Mouse (Mus musculus) right cerebral cortex, postnatal 36 days (tissue): ENCODE measurements around the gene Rnf150.

Experiments
- DNase-seq, 2 experiments: peaks; one replicate each; pipeline ENCODE4 v3.0.0; 2022; ENCODE audit warnings: low spot score in 2 of 2, mixed read lengths in 1 of 2

Rnf150 gene

DNA sequence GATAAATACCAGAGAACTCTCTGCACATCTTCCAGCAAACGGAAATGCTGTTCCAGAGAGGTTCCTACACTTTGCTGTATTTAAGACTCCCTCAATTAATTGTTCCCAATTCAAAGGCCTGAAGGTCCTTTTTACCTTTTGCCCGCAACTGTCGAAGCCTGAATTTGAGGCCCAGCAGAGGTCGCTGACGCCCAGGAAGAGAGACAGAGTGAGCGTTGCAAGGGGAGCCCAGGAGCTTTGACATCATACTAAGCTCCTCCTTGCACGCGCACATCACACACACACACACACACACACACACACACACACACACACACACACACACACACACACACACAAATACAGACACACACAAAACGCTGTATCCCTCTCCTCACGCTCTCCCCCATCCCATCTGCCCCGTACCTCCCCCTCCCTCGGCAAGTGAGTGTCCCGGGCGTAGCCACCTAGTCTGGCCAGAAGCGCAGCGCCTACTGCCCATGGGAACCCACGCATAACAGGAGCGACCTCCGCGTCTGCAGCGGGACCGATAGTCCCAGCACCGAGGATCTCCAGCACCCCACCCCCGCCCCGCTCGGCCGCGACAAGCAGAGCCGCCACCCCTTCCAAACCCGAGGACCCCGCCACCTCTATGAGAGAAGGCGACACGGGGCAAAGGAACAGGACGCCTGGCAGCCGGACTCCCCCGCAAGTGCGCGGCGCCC is at the start of gene Rnf150:
TSS of gene Rnf150 (plus strand) at position 316 of the 704 bp plus-strand sequence.
- DNase-seq = peak; percentile 75 to 77

DNA sequence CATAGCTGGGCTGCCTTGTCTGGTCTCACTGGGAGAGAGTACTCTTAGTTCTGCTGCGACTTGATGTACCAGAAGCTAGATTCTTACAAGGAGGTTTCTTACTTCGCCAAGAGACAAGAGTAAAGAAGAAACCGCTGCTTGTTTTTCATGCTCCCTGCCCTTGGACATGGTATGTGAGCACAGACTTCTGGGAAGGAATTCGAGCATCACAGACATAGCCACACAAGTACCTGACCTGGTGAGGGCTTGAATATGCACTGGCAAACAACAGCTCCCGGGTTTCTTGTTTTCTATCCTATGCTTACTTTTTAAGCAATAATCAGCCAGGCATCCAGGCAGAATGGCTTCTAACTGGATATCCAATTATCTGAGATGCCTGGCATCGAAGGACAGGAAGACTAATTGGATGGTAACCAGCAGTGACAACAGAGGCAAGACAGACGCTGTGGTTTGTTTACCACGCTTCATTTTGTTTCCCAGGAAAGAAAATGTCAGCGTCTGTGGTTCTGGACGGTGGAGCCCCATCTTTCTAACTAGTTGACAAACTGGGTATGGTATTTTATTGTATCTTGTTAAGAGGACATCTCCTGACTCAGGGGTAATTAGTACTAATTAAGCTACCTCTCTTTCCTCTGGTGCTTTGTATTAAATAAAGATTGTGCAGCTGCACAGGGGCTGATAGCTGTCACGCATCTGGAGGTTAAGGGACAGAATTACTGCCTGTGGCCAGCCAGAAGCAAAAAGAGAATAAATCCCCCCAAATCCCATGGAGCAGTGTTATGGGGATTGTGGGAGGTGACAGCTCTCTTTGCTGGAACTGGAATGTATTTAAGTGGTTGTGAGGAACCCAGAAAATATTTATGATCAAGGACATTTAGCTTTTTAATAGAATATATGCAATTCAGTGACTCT is 36.8 kb upstream of the Rnf150 start:
- no peak for DNase-seq

- DNase-seq = no peak
Observed at GRCm38 (mm10) chr8:82840415-82840814, 22.7 kb upstream of the Rnf150 start.

- DNase-seq = no peak
Observed at GRCm38 (mm10) chr8:82840963-82841362, 22.2 kb upstream of the Rnf150 start.

DNA sequence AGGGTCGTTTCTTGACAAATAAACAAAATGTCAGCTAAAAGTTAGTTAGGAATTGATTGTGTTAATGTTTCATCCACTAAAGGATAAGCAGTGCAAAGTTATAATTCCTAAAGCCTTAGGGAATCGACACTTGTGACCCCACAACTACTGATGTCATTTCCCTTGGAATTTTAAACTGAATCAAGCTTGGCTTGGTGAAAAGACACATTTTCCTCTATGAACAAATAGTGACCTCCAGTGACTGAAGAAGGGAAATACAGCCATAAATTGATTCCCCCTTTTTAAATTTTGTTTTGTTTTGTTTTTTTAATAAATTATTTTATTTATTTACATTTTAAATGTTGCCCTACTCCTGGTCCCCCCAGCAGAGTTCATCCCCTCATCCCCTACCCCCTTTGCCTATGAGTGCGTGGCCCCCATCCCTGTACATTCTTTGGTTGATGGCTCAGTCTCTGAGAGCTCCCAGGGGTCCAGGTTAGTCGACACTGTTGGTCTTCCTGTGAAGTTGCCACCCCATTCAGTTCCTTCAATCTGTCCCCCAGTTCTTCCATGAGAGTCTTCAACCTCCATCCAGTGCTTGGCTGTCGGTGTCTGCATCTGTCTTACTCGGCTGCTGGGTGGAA is 21.5 kb upstream of the Rnf150 start:
- no peak for DNase-seq

DNA sequence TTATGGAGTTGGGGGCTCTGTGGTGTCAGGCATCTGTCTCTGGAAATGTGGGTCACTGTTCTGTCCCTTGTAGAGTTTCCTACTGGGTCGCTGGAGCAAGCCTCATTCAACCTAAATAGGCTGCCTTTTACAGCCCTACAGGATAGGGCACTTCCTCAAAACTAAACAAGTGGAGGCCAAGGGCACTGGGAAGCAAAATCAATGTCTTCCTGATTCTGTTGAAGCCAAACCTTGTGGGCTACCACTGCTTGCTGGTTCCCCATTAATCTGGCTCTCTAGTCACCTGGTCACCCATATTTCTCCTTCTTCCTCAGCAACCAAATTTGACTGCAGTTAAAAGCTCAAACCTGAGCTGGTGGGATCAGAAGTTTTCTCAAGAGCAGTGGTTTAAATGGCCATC is 19.5 kb upstream of the Rnf150 start:
- no peak for DNase-seq

- DNase-seq = no peak
Observed at GRCm38 (mm10) chr8:82844413-82844812, 18.7 kb upstream of the Rnf150 start.

GRCm38 (mm10) chr8:82846098-82846497 is 17.1 kb upstream of the Rnf150 start:
- no peak for DNase-seq

DNA sequence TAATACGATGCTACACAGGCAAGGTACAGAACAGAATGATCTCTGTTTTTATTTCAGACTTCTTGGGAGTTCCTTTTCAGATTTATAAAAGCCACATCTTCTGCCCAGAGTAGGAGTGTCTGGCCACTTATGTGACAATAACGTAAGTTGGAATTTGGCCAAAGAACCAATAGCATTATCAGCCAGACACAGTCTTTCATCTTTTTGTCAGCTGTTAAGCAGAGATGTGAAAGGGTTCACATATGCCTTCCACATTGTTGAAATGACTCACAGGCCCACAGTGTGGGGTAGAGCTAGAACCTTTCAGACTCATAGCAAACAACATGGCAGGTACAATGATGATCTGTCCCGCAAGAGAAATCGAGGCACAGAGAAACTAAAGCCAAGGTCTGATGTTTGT is 16.4 kb upstream of the Rnf150 start:
- DNase-seq = no peak

DNA sequence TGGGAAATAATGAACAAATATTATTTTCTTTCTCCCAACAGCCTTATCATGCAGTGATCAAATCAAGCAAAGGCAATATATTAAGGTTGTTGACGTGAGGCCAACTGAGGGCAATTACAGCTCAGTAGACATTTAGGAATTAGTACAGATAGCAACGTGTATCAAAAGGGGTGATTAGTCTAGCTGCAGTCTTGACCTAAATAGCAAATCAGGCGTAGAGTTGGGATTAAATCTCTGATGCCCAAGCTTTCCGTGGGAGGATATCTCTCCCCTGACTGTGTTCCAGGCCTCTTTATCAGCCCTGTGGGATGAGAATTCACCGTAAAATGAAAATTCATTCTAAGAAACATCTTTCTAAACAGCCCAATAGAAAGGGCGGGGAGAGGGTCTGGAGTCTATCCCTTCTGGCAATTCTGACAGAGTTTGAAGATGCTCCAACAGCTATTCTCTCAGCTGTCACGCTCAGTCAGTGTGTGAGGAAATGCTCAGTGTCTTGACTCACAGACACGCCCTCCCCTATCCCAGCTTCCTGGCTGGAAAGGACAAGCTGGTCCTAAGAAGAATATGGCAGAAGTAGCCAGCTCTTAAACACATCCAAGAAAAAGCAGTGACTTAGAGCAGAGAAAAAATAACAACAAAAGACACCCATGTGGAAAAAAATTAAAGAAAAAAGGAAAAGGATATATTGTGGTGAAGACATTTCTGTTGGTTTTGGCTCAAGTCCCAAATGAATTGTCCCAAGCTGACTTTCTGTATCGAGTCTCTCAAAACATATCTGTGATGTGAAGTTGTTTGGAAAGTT is 4.4 kb upstream of the Rnf150 start:
- no peak for DNase-seq

GRCm38 (mm10) chr8:82859343-82859620 is 3.9 kb upstream of the Rnf150 start:
- DNase-seq = no peak

- peak; percentile 29 to 37 for DNase-seq
Observed at GRCm38 (mm10) chr8:82863745-82864520, 777 bp downstream of the Rnf150 start.

DNA sequence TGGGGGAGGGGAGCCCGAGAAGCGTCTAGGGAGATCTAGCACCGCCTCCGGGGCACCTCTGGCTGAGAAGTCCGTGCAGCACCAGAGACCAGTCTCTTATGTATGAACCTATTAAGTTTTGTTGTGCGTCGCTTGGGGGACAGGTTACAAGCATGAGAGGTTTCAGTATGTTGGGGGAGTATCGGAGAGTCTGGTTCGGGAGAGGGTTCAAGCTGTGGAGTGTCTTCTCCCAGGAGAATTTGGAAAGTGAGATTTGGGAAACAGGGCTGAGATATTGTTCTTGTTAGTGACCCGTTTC is 1.3 kb downstream of the Rnf150 start:
- no peak for DNase-seq

DNA sequence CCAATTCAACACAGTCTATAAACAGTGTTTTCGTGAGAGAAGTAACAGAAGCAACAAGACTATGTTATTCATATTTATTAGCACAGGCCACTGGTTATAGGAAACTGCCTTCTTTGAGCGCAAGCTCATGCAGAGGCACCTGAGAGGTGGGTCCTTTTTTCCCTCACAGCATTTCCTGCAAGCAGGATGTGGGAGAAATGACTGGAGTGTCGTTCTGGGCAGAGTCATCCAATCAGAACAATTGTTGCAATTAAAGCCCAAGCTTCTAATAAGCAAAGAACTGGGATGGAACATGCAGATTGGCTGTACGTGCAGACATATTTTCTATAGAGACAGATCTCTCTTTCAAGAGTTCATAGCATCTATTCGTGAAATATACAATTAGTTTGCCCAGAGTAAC is 2.1 kb downstream of the Rnf150 start:
- DNase-seq = peak in 1 of 2 experiments; percentile 38

- no peak for DNase-seq
Observed at GRCm38 (mm10) chr8:82866251-82866650, 3.1 kb downstream of the Rnf150 start.

- DNase-seq = no peak
Observed at GRCm38 (mm10) chr8:82870840-82871490, 7.8 kb downstream of the Rnf150 start.

DNA sequence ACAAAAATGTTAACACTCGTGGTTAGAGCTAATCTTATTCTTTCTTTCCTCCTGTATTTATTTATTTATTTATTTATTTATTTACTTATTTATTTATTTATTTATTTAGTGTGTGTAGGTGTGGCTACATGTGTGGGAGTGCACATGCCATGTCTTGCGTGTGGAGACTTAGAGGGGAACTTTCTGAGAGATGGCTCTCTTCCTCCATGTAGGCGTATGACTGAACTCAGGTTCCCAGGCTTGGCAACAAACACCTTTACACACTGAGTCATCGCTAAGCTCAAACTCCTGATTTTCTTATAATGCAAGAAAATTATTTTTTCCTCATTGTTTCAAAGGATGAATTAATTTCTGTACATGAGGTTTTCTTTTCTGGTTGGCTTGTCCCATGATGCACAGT is 8.8 kb downstream of the Rnf150 start:
- no peak for DNase-seq

DNA sequence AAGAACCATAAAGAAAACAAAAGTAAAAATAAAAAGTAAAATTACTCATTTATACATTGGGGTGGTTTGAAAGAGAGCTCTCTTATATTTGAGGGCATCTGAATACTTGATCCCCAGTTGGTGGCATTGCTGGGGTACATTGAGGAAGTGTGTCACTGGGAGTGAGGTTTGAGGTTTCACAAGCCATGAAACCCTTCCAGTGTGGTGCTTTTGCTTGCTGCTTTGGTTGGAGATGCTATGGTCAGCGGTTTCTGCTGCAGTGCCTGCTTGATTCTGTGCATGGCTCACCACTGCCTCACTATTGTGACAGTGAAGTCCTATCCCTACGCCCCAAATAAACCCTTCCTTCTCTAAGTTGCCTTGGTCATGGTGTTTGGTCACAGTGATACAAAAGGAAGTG is 10.9 kb downstream of the Rnf150 start:
- DNase-seq = no peak

DNA sequence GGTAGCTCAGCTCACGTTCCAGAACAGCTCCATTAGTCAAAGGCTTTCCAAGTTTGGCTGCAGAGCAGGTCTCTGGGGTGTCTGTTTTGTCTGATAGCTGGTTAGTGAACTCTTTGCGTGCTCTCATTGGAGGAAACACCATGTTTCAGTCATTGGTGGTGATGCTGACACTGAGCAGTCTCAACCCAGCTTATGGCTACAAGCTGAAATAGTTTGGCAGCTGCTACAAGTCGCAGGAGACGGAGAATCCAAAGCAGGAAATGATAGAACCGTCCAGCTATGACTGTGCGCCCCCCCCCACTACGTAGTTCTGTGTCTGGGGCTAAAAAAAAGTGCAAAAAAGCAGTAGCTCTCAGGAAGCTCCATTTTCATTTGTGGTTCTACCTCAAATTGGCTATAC is 12.0 kb downstream of the Rnf150 start:
- no peak for DNase-seq

- no peak for DNase-seq
Observed at GRCm38 (mm10) chr8:82884480-82884879, 21.3 kb downstream of the Rnf150 start.

GRCm38 (mm10) chr8:82887234-82887633 is 24.1 kb downstream of the Rnf150 start:
- no peak for DNase-seq
